Mouse (Mus musculus) G1E (cell line): ENCODE results near the gene Coro1c. TPM values are rescaled to one million over a fixed set of nuclear protein-coding genes. Genes with fewer than 3 reads are reported as not detected.

Experiments used
- ATAC-seq: 2 replicates; pipeline ENCODE4 v1.8.0; 2016; ENCODE audit warnings: mild to moderate bottlenecking; ENCODE audit not compliant: insufficient number of reproducible peaks, poor library complexity, low FRiP score, severe bottlenecking; ENCODE audit errors: extremely low read depth
- DNase-seq: peaks from one replicate; pipeline ENCODE4 v3.0.0; 2012; ENCODE audit warnings: low spot score
- H3K27me3 ChIP-seq: 2 replicates; pipeline ENCODE4 v1.6.1; 2012; ENCODE audit warnings: mild to moderate bottlenecking, low read length, inconsistent platforms; ENCODE audit not compliant: insufficient read depth
- H3K36me3 ChIP-seq: replicated peaks from 2 replicates; pipeline ENCODE3; 2012; ENCODE audit warnings: mild to moderate bottlenecking, inconsistent platforms
- H3K4me1 ChIP-seq: 2 replicates; pipeline ENCODE4 v1.6.1; 2012; ENCODE audit warnings: low read depth, low read length, inconsistent platforms, mixed read lengths; ENCODE audit not compliant: insufficient read depth
- H3K4me3 ChIP-seq: 2 replicates; pipeline ENCODE4 v1.5.1; 2012; ENCODE audit warnings: low read depth, mild to moderate bottlenecking, inconsistent platforms, low read length, moderate library complexity, mixed read lengths
- H3K9me3 ChIP-seq: replicated peaks from 2 replicates; pipeline ENCODE4 v1.6.1; 2012; ENCODE audit warnings: inconsistent platforms
- CTCF ChIP-seq: IDR thresholded peaks from 2 replicates; pipeline ENCODE4 v1.5.1; 2012; ENCODE audit warnings: low read depth, low read length, inconsistent platforms, mixed read lengths
- GATA1 ChIP-seq: IDR thresholded peaks from 2 replicates; pipeline ENCODE4 v1.6.1; 2012; ENCODE audit warnings: borderline replicate concordance, low read length, inconsistent platforms, mixed read lengths
- GATA2 ChIP-seq: IDR thresholded peaks from 2 replicates; pipeline ENCODE4 v1.6.1; 2012; ENCODE audit warnings: low read depth, low read length, inconsistent platforms, borderline replicate concordance
- POLR2AphosphoS5 ChIP-seq: IDR thresholded peaks from 2 replicates; pipeline ENCODE4 v1.6.1; 2012; ENCODE audit warnings: low read depth, low read length, inconsistent platforms; ENCODE audit not compliant: insufficient replicate concordance
- TAL1 ChIP-seq: conservative IDR thresholded peaks from 2 replicates; pipeline ENCODE4 v1.6.1; 2012; ENCODE audit warnings: low read depth, low read length, inconsistent platforms, mixed read lengths
- polyA plus RNA-seq: library from polyadenylated mRNA; stranded (reverse); fragments of >175 nt; gene quantifications from 2 replicates; pipeline ENCODE4 v1.2.3, GENCODE M21; 2012
- total RNA-seq, 2 experiments: library from RNA; stranded (forward) in 1 of 2; stranded (reverse) in 1 of 2; fragments of 200-1000 nt in 1 of 2; fragments of >200 nt in 1 of 2; fragmentation: Nextera tagmentation in 1 of 2; gene quantifications; 2 replicates each; pipeline ENCODE4 v1.2.3; 2014 to 2017

Gene Coro1c
- total and polyA plus RNA-seq, 3 experiments = 59.1 to 77.5 (median 70.5) TPM

GRCm38 (mm10) chr5:113804395-113804966 is 104.1 kb downstream of the Coro1c start:
- no peaks in the 10 kb centered on the region for H3K9me3 ChIP-seq
- H3K4me3 ChIP-seq = no peak overlapping the region
- H3K36me3 ChIP-seq = no peaks in the 10 kb centered on the region
- peaks cover 20% of the 10 kb centered on the region for H3K4me1 ChIP-seq
- ATAC-seq (no peak), DNase-seq (no peak)
- TF ChIP-seq POLR2AphosphoS5 = no peak
- no peak for TF ChIP-seq TAL1
- no peak for TF ChIP-seq GATA1
- no peak for TF ChIP-seq GATA2
- TF ChIP-seq CTCF = no peak
- H3K27me3 ChIP-seq = peaks cover 17% of the 10 kb centered on the region; the same call in 1 of the 2 replicates

DNA sequence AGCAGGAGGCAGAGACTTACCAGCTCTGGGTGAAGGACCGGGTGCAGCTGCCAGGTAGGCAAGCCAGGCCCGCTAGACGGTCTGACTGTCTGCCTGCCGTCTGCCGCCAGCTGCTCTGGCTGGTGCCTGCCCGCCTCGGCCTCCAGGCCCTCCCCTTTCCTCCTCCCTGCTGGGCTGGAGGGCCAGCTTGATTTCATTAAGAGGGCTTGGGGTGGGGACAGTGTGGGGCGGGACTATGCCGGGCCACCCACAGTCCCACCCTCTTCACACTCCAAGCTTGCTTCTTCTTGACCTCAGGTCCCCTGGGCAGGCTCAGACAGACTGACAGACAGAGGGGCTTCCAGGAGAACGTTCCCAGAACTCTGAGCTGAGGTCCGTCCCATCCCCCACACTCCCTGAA is 108.3 kb downstream of the Coro1c start, which contains the start of gene Tmem119:
Gene Tmem119, minus strand, starts transcription at position 237 of the 400 bp plus-strand sequence.
- Histone ChIP-seq H3K36me3 (no peaks in the 10 kb centered on the region), H3K4me1 (peaks cover 20% of the 10 kb centered on the region), H3K4me3 (no peak within 1 kb of the TSS), H3K27me3 (peaks cover 16% of the 10 kb centered on the region; the same call in 1 of the 2 replicates), H3K9me3 (no peaks in the 10 kb centered on the region)
- DNase-seq (no peak), ATAC-seq (no peak; the same call in 1 of the 2 replicates)
- TF ChIP-seq CTCF (no peak), GATA2 (no peak), TAL1 (no peak), POLR2AphosphoS5 (no peak), GATA1 (no peak)

DNA sequence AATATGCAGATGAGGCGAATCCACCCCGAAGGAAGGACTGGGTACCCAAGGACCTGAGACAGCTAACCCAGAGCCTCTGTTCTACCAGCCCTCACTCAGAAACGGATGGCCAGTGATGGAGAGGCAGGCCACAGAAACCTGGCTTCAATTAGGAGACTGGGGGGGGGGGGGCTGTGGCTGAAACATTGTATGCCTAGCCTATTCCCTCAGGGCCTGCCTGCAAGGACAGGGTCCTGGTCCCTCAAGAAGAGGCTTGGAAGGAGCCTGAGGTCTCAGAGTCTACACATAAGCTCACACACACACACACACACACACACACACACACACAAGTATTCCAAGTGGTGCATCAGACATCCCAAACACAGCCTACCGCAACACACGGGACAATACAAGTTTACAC is 108.9 kb downstream of the Coro1c start:
- Histone ChIP-seq H3K4me3 (no peak overlapping the region), H3K4me1 (peaks cover 20% of the 10 kb centered on the region), H3K27me3 (peaks cover 22% of the 10 kb centered on the region; the same call in 1 of the 2 replicates), H3K36me3 (no peaks in the 10 kb centered on the region), H3K9me3 (no peaks in the 10 kb centered on the region)
- no peak for TF ChIP-seq POLR2AphosphoS5
- TF ChIP-seq CTCF = no peak
- TF ChIP-seq GATA1 = no peak
- ATAC-seq (no peak), DNase-seq (no peak)

DNA sequence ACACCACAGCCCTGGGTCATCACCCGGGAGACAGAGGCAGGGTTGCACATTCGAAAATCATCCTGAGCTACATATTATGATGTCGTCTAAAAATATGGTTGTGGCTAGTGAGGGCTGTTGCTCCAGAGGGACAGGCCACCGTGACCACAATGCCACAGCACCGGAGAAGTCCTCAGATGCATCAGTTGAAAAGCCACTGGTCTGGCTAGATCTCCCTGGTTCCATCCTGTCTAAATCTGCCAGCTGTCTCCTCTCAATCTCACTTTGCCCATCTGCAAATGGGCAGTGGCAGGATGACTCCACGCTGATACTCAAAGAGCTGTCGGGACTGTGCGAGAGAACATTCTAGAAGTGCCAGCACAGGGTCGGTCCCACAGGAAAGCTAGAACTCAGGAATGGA is 110.0 kb downstream of the Coro1c start:
- no peak for ATAC-seq
- DNase-seq = no peak
- no peak for TF ChIP-seq GATA1
- TF ChIP-seq POLR2AphosphoS5 = no peak
- TF ChIP-seq GATA2 = no peak
- TF ChIP-seq TAL1 = no peak
- no peak for TF ChIP-seq CTCF
- peaks cover 10% of the 10 kb centered on the region; the same call in 1 of the 2 replicates for H3K4me1 ChIP-seq
- no peaks in the 10 kb centered on the region for H3K36me3 ChIP-seq
- H3K9me3 ChIP-seq = no peaks in the 10 kb centered on the region
- H3K27me3 ChIP-seq = peaks cover 29% of the 10 kb centered on the region; the same call in 1 of the 2 replicates
- no peak overlapping the region for H3K4me3 ChIP-seq

- TF ChIP-seq GATA2 (no peak), TAL1 (no peak), CTCF (no peak), POLR2AphosphoS5 (no peak), GATA1 (no peak)
- no peak for DNase-seq
- Histone ChIP-seq H3K4me3 (no peak overlapping the region), H3K4me1 (peaks cover 10% of the 10 kb centered on the region; the same call in 1 of the 2 replicates), H3K36me3 (no peaks in the 10 kb centered on the region), H3K9me3 (no peaks in the 10 kb centered on the region), H3K27me3 (peaks cover 32% of the 10 kb centered on the region; the same call in 1 of the 2 replicates)
- ATAC-seq = no peak
Measured at GRCm38 (mm10) chr5:113797149-113797882, 111.2 kb downstream of the Coro1c start.

GRCm38 (mm10) chr5:113796401-113797148 is 112.0 kb downstream of the Coro1c start:
- Histone ChIP-seq H3K4me1 (peaks cover 10% of the 10 kb centered on the region; the same call in 1 of the 2 replicates), H3K36me3 (no peaks in the 10 kb centered on the region), H3K27me3 (peaks cover 33% of the 10 kb centered on the region), H3K4me3 (no peak overlapping the region), H3K9me3 (no peaks in the 10 kb centered on the region)
- no peak for DNase-seq
- TF ChIP-seq GATA1 (no peak), TAL1 (no peak)
- no peak for ATAC-seq

Other genes with a start within 250 kb of the Coro1c start
- gene 1700069L16Rik, start 184.0 kb downstream of the Coro1c start, total RNA-seq (2014; fragmentation: Nextera tagmentation) = not detected in 2 replicates
- gene 1700069L16Rik, start 184.0 kb downstream of the Coro1c start, total RNA-seq (2017) = 0.29 TPM in 1 of 2 replicates, not detected in the other
- gene 1700069L16Rik, start 184.0 kb downstream of the Coro1c start, polyA plus RNA-seq = not detected in 2 replicates
- gene Ficd, start 173.0 kb downstream of the Coro1c start, total RNA-seq (2014; fragmentation: Nextera tagmentation) = 2.4 and 5.8 TPM in 2 replicates
- gene Ficd, start 173.0 kb downstream of the Coro1c start, total RNA-seq (2017) = 1.5 and 1.7 TPM in 2 replicates
- gene Ficd, start 173.0 kb downstream of the Coro1c start, polyA plus RNA-seq = 1.4 and 1.9 TPM in 2 replicates
- gene Sart3, start 136.2 kb downstream of the Coro1c start, total RNA-seq (2014; fragmentation: Nextera tagmentation) = 18.6 and 19.0 TPM in 2 replicates
- gene Sart3, start 136.2 kb downstream of the Coro1c start, total RNA-seq (2017) = 30.4 and 32.6 TPM in 2 replicates
- gene Sart3, start 136.2 kb downstream of the Coro1c start, polyA plus RNA-seq = 45.6 and 52.6 TPM in 2 replicates
- 44.2 and 46.2 TPM in 2 replicates for gene Iscu, start 136.0 kb downstream of the Coro1c start, total RNA-seq (2014; fragmentation: Nextera tagmentation)
- gene Iscu, start 136.0 kb downstream of the Coro1c start, total RNA-seq (2017) = 76.9 and 93.6 TPM in 2 replicates
- 39.5 and 50.7 TPM in 2 replicates for gene Iscu, start 136.0 kb downstream of the Coro1c start, polyA plus RNA-seq
- not detected in 2 replicates for gene Tmem119, start 108.2 kb downstream of the Coro1c start, total RNA-seq (2014; fragmentation: Nextera tagmentation)
- 0.12 and 0.27 TPM in 2 replicates for gene Tmem119, start 108.2 kb downstream of the Coro1c start, total RNA-seq (2017)
- 0.21 and 0.24 TPM in 2 replicates for gene Tmem119, start 108.2 kb downstream of the Coro1c start, polyA plus RNA-seq
- 12.7 and 13.9 TPM in 2 replicates for gene Selplg, start 76.1 kb downstream of the Coro1c start, total RNA-seq (2014; fragmentation: Nextera tagmentation)
- gene Selplg, start 76.1 kb downstream of the Coro1c start, total RNA-seq (2017) = 8.5 and 10.7 TPM in 2 replicates
- 18.7 and 22.5 TPM in 2 replicates for gene Selplg, start 76.1 kb downstream of the Coro1c start, polyA plus RNA-seq
- gene Ssh1, start 85.1 kb upstream of the Coro1c start, total RNA-seq (2014; fragmentation: Nextera tagmentation) = 18.0 and 28.4 TPM in 2 replicates
- 3.3 and 3.9 TPM in 2 replicates for gene Ssh1, start 85.1 kb upstream of the Coro1c start, total RNA-seq (2017)
- gene Ssh1, start 85.1 kb upstream of the Coro1c start, polyA plus RNA-seq = 12.4 and 13.8 TPM in 2 replicates
- not detected in 2 replicates for gene Dao, start 94.9 kb upstream of the Coro1c start, total RNA-seq (2014; fragmentation: Nextera tagmentation)
- not detected in 2 replicates for gene Dao, start 94.9 kb upstream of the Coro1c start, total RNA-seq (2017)
- not detected in 2 replicates for gene Dao, start 94.9 kb upstream of the Coro1c start, polyA plus RNA-seq
- 11.8 and 19.3 TPM in 2 replicates for gene Usp30, start 156.7 kb upstream of the Coro1c start, total RNA-seq (2014; fragmentation: Nextera tagmentation)
- 7.6 and 9.0 TPM in 2 replicates for gene Usp30, start 156.7 kb upstream of the Coro1c start, total RNA-seq (2017)
- gene Usp30, start 156.7 kb upstream of the Coro1c start, polyA plus RNA-seq = 9.9 TPM in 2 replicates
- gene Svop, start 182.8 kb upstream of the Coro1c start, total RNA-seq (2014; fragmentation: Nextera tagmentation) = not detected in 2 replicates
- gene Svop, start 182.8 kb upstream of the Coro1c start, total RNA-seq (2017) = 0.05 and 0.06 TPM in 2 replicates
- not detected in 2 replicates for gene Svop, start 182.8 kb upstream of the Coro1c start, polyA plus RNA-seq
- 6.8 and 8.2 TPM in 2 replicates for gene Alkbh2, start 219.5 kb upstream of the Coro1c start, total RNA-seq (2014; fragmentation: Nextera tagmentation)
- gene Alkbh2, start 219.5 kb upstream of the Coro1c start, total RNA-seq (2017) = 3.7 and 7.1 TPM in 2 replicates
- 19.0 and 20.5 TPM in 2 replicates for gene Alkbh2, start 219.5 kb upstream of the Coro1c start, polyA plus RNA-seq
- 13.9 and 16.5 TPM in 2 replicates for gene Ung, start 221.6 kb upstream of the Coro1c start, total RNA-seq (2014; fragmentation: Nextera tagmentation)
- 17.6 and 19.5 TPM in 2 replicates for gene Ung, start 221.6 kb upstream of the Coro1c start, total RNA-seq (2017)
- gene Ung, start 221.6 kb upstream of the Coro1c start, polyA plus RNA-seq = 87.8 and 89.3 TPM in 2 replicates
- gene Acacb, start 237.8 kb upstream of the Coro1c start, total RNA-seq (2014; fragmentation: Nextera tagmentation) = 0.34 and 2.6 TPM in 2 replicates
- 0.35 and 0.76 TPM in 2 replicates for gene Acacb, start 237.8 kb upstream of the Coro1c start, total RNA-seq (2017)
- gene Acacb, start 237.8 kb upstream of the Coro1c start, polyA plus RNA-seq = 0.43 and 0.55 TPM in 2 replicates